ENCODE assay signal across 8 mouse cellular contexts in genomic region chr8:109868003-109868679, GRCm38 (mm10). TPM values are rescaled to one million over a fixed set of nuclear protein-coding genes. Genes with fewer than 3 reads are reported as not detected.
DNase-seq lines count a peak whose midpoint lies in the region; ATAC-seq and TF ChIP-seq lines count a peak whose summit lies in the region.

Gene Phlpp2, plus strand, starts transcription at chr8:109868542.

- intact Hi-C loops in heart, postnatal 14 days (cut with DNase I): loop anchor here (5.0 kb wide), 1 partner anchor 91 kb away; the partner anchor contains the start of gene Ap1g1

- ATAC-seq in cerebellum, adult (ENCODE audit: insufficient number of reproducible peaks, low FRiP score, low TSS enrichment): peak; percentile 97
- peak; percentile 97 for ATAC-seq in forebrain, embryonic 14.5 days
- peak; percentile 97 for ATAC-seq in neural tube, embryonic 15.5 days (ENCODE audit: low FRiP score)

- DNase-seq in forebrain, embryonic 14.5 days (ENCODE audit: low spot score): peak; percentile 95
- peak; percentile 98 to 99 for DNase-seq in heart, postnatal 14 days
- peak; percentile 92 for DNase-seq in layer of hippocampus, adult 11-12 months (ENCODE audit: low spot score)
- peak; percentile 95 to 96 for DNase-seq in lung, adult 18-20 months
- DNase-seq in testis, postnatal 14 days (ENCODE audit: low spot score): peak; percentile 96

- TF ChIP-seq CTCF in ES-Bruce4 (IDR thresholded peaks at IDR 0.05; ENCODE audit: low read depth, low read length): peak; percentile 10

- peak within 1 kb of the TSS; percentile 46 for H3K27ac ChIP-seq in ES-Bruce4 (ENCODE audit: insufficient read depth, low read length)
- H3K27ac ChIP-seq in forebrain, embryonic 14.5 days (ENCODE audit: low read depth, low read length): peak within 1 kb of the TSS; percentile 89
- peak within 1 kb of the TSS; percentile 89 for H3K27ac ChIP-seq in neural tube, embryonic 15.5 days (replicated peaks)

- TF ChIP-seq EP300 in ES-Bruce4 (IDR thresholded peaks at IDR 0.05; ENCODE audit: insufficient read depth, low read depth, low read length): no peak

- H3K4me2 ChIP-seq in forebrain, embryonic 14.5 days (ENCODE audit: low read length): peak within 1 kb of the TSS; percentile 73
- peak within 1 kb of the TSS; percentile 90 for H3K4me2 ChIP-seq in neural tube, embryonic 15.5 days

- H3K4me1 ChIP-seq in ES-Bruce4 (ENCODE audit: control insufficient read depth, insufficient read depth, low read length): no peaks in the 10 kb centered on the region
- H3K4me1 ChIP-seq in forebrain, embryonic 14.5 days (ENCODE audit: control insufficient read depth, insufficient read depth, low read length): no peaks in the 10 kb centered on the region
- H3K4me1 ChIP-seq in neural tube, embryonic 15.5 days: peaks cover 22% of the 10 kb centered on the region

- WGBS in forebrain, embryonic 14.5 days: 2% methylated on average over 35 of the region's 42 CpGs
- 1% methylated on average over 38 of the region's 42 CpGs for WGBS in neural tube, embryonic 15.5 days

- H3K4me3 ChIP-seq in ES-Bruce4 (ENCODE audit: low read depth, low read length): peak within 1 kb of the TSS; percentile 80
- H3K4me3 ChIP-seq in forebrain, embryonic 14.5 days (ENCODE audit: low read depth, low read length): peak within 1 kb of the TSS; percentile 98
- H3K4me3 ChIP-seq in neural tube, embryonic 15.5 days (replicated peaks): peak within 1 kb of the TSS; percentile 98

- peak within 1 kb of the TSS; percentile 95 for H3K9ac ChIP-seq in ES-Bruce4 (ENCODE audit: low read depth, poor library complexity, severe bottlenecking)
- peak within 1 kb of the TSS; percentile 94 for H3K9ac ChIP-seq in forebrain, embryonic 14.5 days (ENCODE audit: low read length)
- peak within 1 kb of the TSS; percentile 95 for H3K9ac ChIP-seq in neural tube, embryonic 15.5 days (replicated peaks)

- TF ChIP-seq POLR2A in ES-Bruce4 (IDR thresholded peaks at IDR 0.05; ENCODE audit: insufficient read depth, low read length): peak; percentile 81

- 0 out of 2 replicates have a peak, but pooled peaks cover under 1% of the 10 kb centered on the region for H3K36me3 ChIP-seq in ES-Bruce4 (ENCODE audit: control insufficient read depth, insufficient read depth, low read length, poor library complexity, severe bottlenecking)
- H3K36me3 ChIP-seq in forebrain, embryonic 14.5 days (ENCODE audit: control insufficient read depth, insufficient read depth, low read length): peaks cover 4% of the 10 kb centered on the region
- no peaks in the 10 kb centered on the region for H3K36me3 ChIP-seq in neural tube, embryonic 15.5 days

- no peaks in the 10 kb centered on the region for H3K9me3 ChIP-seq in ES-Bruce4 (replicated peaks; ENCODE audit: control insufficient read depth, insufficient read depth, low read length, poor library complexity, severe bottlenecking)
- no peaks in the 10 kb centered on the region for H3K9me3 ChIP-seq in forebrain, embryonic 14.5 days (replicated peaks; ENCODE audit: control insufficient read depth, low read length)
- H3K9me3 ChIP-seq in neural tube, embryonic 15.5 days (replicated peaks): no peaks in the 10 kb centered on the region

- no peaks in the 10 kb centered on the region for H3K27me3 ChIP-seq in ES-Bruce4 (ENCODE audit: control insufficient read depth, insufficient read depth, low read length, poor library complexity, severe bottlenecking)
- H3K27me3 ChIP-seq in forebrain, embryonic 14.5 days (replicated peaks; ENCODE audit: control insufficient read depth, insufficient read depth, low read length): no peaks in the 10 kb centered on the region
- no peaks in the 10 kb centered on the region for H3K27me3 ChIP-seq in neural tube, embryonic 15.5 days (replicated peaks)

RNA-seq across cellular contexts. Expression of gene Phlpp2, which starts in this region (rescaled TPM):
- polyA plus RNA-seq in ES-Bruce4 (2011; ENCODE audit: insufficient read depth, insufficient read length, low read depth, missing spikeins): 8.6 and 10.2 TPM in 2 replicates
- 3.7 and 5.0 TPM in 2 replicates for polyA plus RNA-seq in forebrain, embryonic 14.5 days (2014; fragmentation: Nextera tagmentation; extraction: Ambion mirVana)
- total RNA-seq in heart, postnatal 14 days (2021): 1 to 10 TPM; 4.9 to 6.4 TPM
- polyA plus RNA-seq in neural tube, embryonic 15.5 days (2015; fragmentation: Nextera tagmentation; extraction: Ambion mirVana): 3.6 and 4.6 TPM in 2 replicates

Comparison
In these comparisons a context has a peak if more than half of its experiments do, and no peak if none do; other contexts are left out.
1. Peak in every context shown above with its lines: DNase-seq, ATAC-seq, H3K4me3 ChIP-seq and H3K27ac ChIP-seq.